ENCODE assay signal across 18 mouse cellular contexts in genomic region chr5:114126008-114126407, GRCm38 (mm10). TPM values are rescaled to one million over a fixed set of nuclear protein-coding genes. Genes with fewer than 3 reads are reported as not detected.
"Had no signal": no experiment of that assay in that cellular context is flagged by ENCODE, and none has a peak within 500 bp of the region (broad histone marks: within the 10 kb centered on the region; RNA-seq: fewer than 3 reads in every experiment).

No protein-coding gene starts in this region.

- H3K27me3 ChIP-seq: limb, embryonic 12.5 days; megakaryocyte, embryonic 14.5 days; midbrain, embryonic 12.5 days; stomach, embryonic 15.5 days had no signal

- H3K4me2 ChIP-seq: midbrain, embryonic 12.5 days; stomach, embryonic 15.5 days had no signal

- DNase-seq: kidney, adult 11 months; kidney, adult 9 months; kidney, postnatal 36 days; layer of hippocampus, adult 9-11 months; layer of hippocampus, postnatal 36 days; lung, embryonic 14.5 days; lung, postnatal 10 days; right cerebral cortex, postnatal 14 days; thymus, adult 2 months; thymus, postnatal 25 days had no signal

- H3K27ac ChIP-seq: kidney, postnatal 0 days; limb, embryonic 12.5 days; macrophage; midbrain, embryonic 12.5 days; stomach, embryonic 15.5 days had no signal

- H3K4me3 ChIP-seq: limb, embryonic 12.5 days; megakaryocyte, embryonic 14.5 days; midbrain, embryonic 12.5 days; stomach, embryonic 15.5 days had no signal

- H3K9me3 ChIP-seq: limb, embryonic 12.5 days; megakaryocyte, embryonic 14.5 days; midbrain, embryonic 12.5 days; stomach, embryonic 15.5 days had no signal

- H3K9ac ChIP-seq: limb, embryonic 12.5 days; lung, embryonic 14.5 days; midbrain, embryonic 12.5 days; stomach, embryonic 15.5 days had no signal

RNA-seq across cellular contexts. Expression of gene Svop, which starts 34.6 kb away (rescaled TPM):
- total RNA-seq: liver, adult 2 months had no signal
- polyA plus RNA-seq: liver, adult 2 months; macrophage; spleen, adult 2 months had no signal
